Mouse (Mus musculus) liver, embryonic 14.5 days (tissue): Measurements from ENCODE around the gene Lyrm1. TPM values are rescaled to one million over a fixed set of nuclear protein-coding genes. Genes with fewer than 3 reads are reported as not detected.

Experiments
- ATAC-seq: fragments of 200-750 bp; cut with Nextera tagmentation; 2 replicates; pipeline ENCODE4 v1.8.0; 2017; ENCODE audit warnings: moderate number of reproducible peaks, mild to moderate bottlenecking, moderate library complexity; ENCODE audit not compliant: insufficient read depth
- DNase-seq, 3 experiments: peaks; one replicate each; pipeline ENCODE4 v3.0.0-alpha.2; 2012 to 2013; ENCODE audit warnings: low read depth in 3 of 3, low spot score in 3 of 3
- H3K27ac ChIP-seq: fragments of 300-500 bp; sonication (generic); 2 replicates; pipeline ENCODE4 v1.5.1; 2014; ENCODE audit warnings: moderate library complexity, mild to moderate bottlenecking, control low read depth, inconsistent platforms
- H3K27me3 ChIP-seq: fragments of 300-500 bp; sonication (generic); 2 replicates; pipeline ENCODE4 v1.6.1; 2014; ENCODE audit warnings: mild to moderate bottlenecking, low read length, moderate library complexity; ENCODE audit not compliant: control insufficient read depth, insufficient read depth
- H3K36me3 ChIP-seq: fragments of 300-500 bp; sonication (generic); replicated peaks from 2 replicates; pipeline ENCODE4 v1.6.1; 2014; ENCODE audit warnings: low read depth; ENCODE audit not compliant: control insufficient read depth, insufficient read depth
- H3K4me1 ChIP-seq, 2 experiments: fragments of 200-500 bp in 1 of 2; fragments of 300-500 bp in 1 of 2; sonication (generic) in 1 of 2; replicated peaks; 2 replicates each; pipeline ENCODE4 v1.6.1; 2012 to 2014; ENCODE audit warnings: antibody characterized with exemption in 1 of 2, inconsistent platforms in 1 of 2, low read length in 1 of 2; ENCODE audit not compliant: control insufficient read depth in 2 of 2, insufficient read depth in 2 of 2
- H3K4me2 ChIP-seq: fragments of 300-500 bp; sonication (generic); 2 replicates; pipeline ENCODE4 v1.6.1; 2014; ENCODE audit warnings: low read depth, mild to moderate bottlenecking, control low read depth, moderate library complexity
- H3K4me3 ChIP-seq, 2 experiments: fragments of 200-500 bp in 1 of 2; fragments of 300-500 bp in 1 of 2; sonication (generic) in 1 of 2; 2 replicates each; pipeline ENCODE4 v1.5.1; 2012 to 2014; ENCODE audit warnings: low read depth in 2 of 2, low read length in 2 of 2, mild to moderate bottlenecking in 2 of 2, control low read depth in 1 of 2, inconsistent platforms in 1 of 2, moderate library complexity in 1 of 2; ENCODE audit not compliant: insufficient read depth in 1 of 2
- H3K9ac ChIP-seq: fragments of 300-500 bp; sonication (generic); replicated peaks from 2 replicates; pipeline ENCODE4 v1.6.1; 2014; ENCODE audit warnings: mild to moderate bottlenecking, control low read depth, moderate library complexity
- H3K9me3 ChIP-seq: fragments of 300-500 bp; sonication (generic); 2 replicates; pipeline ENCODE4 v1.6.1; 2016; ENCODE audit warnings: low read length, mixed read lengths; ENCODE audit not compliant: control insufficient read depth
- CTCF ChIP-seq: IDR thresholded peaks from 2 replicates; pipeline ENCODE4 v1.5.1; 2016; ENCODE audit warnings: antibody characterized with exemption, low read depth, control low read depth
- EP300 ChIP-seq: IDR thresholded peaks from 2 replicates; pipeline ENCODE4 v1.6.1; 2016; ENCODE audit warnings: antibody characterized with exemption, low read depth
- WGBS: fragments of 180-500 bp; shearing (Covaris S2); extraction: QIAGEN DNeasy Blood & Tissue Kit; methylation state at CpG from one replicate; pipeline ENCODE4 v1.1.7; 2014; ENCODE audit not compliant: insufficient replicate concordance; 5-methylcytosine and 5-hydroxymethylcytosine counted together
- polyA plus RNA-seq, 2 experiments: library from polyadenylated mRNA; depleted of rRNA in 1 of 2; stranded (reverse) in 1 of 2; unstranded in 1 of 2; fragments of >200 nt; fragmentation: Nextera tagmentation in 1 of 2; extraction: Ambion mirVana in 1 of 2; gene quantifications; 2 replicates each; pipeline versions ENCODE4 v1.2.1 to v1.2.3; 2012 to 2014

Gene Lyrm1
- polyA plus RNA-seq, 2 experiments: 1.4 to 3.2 TPM

GRCm38 (mm10) chr7:119959491-119959890 lies 63.8 kb downstream of the Lyrm1 start:
- Histone ChIP-seq H3K36me3 (no peaks in the 10 kb centered on the region), H3K4me2 (no peak overlapping the region), H3K9ac (no peak overlapping the region), H3K27me3 (no peaks in the 10 kb centered on the region), H3K9me3 (no peaks in the 10 kb centered on the region), H3K27ac (no peak overlapping the region), H3K4me3 (no peak overlapping the region), H3K4me1 (no peaks in the 10 kb centered on the region)
- WGBS: 67% methylated on average over 4 of the region's 4 CpGs
- DNase-seq (no peak), ATAC-seq (no peak)
- no peak for TF ChIP-seq EP300
- TF ChIP-seq CTCF: no peak

GRCm38 (mm10) chr7:119960006-119960405 lies 64.3 kb downstream of the Lyrm1 start:
- WGBS: 53% methylated on average over 6 of the region's 6 CpGs
- H3K9ac ChIP-seq: no peak overlapping the region
- H3K27ac ChIP-seq: no peak overlapping the region
- no peaks in the 10 kb centered on the region for H3K9me3 ChIP-seq
- ATAC-seq: no peak
- H3K4me2 ChIP-seq: no peak overlapping the region
- no peak overlapping the region for H3K4me3 ChIP-seq
- no peaks in the 10 kb centered on the region for H3K36me3 ChIP-seq
- no peaks in the 10 kb centered on the region for H3K27me3 ChIP-seq
- DNase-seq: no peak
- no peak for TF ChIP-seq CTCF
- TF ChIP-seq EP300: no peak
- no peaks in the 10 kb centered on the region for H3K4me1 ChIP-seq

- ATAC-seq (no peak), DNase-seq (no peak)
- no peak overlapping the region for H3K27ac ChIP-seq
- WGBS: 62% methylated on average over 6 of the region's 6 CpGs
- no peaks in the 10 kb centered on the region for H3K36me3 ChIP-seq
- no peaks in the 10 kb centered on the region for H3K9me3 ChIP-seq
- no peak overlapping the region for H3K4me2 ChIP-seq
- no peak overlapping the region for H3K9ac ChIP-seq
- no peaks in the 10 kb centered on the region for H3K4me1 ChIP-seq
- no peak for TF ChIP-seq CTCF
- TF ChIP-seq EP300: no peak
- H3K27me3 ChIP-seq: no peaks in the 10 kb centered on the region
- no peak overlapping the region for H3K4me3 ChIP-seq
Observed at GRCm38 (mm10) chr7:119960546-119960945, 64.9 kb downstream of the Lyrm1 start.

GRCm38 (mm10) chr7:119961107-119961506 lies 65.4 kb downstream of the Lyrm1 start:
- DNase-seq: no peak

GRCm38 (mm10) chr7:119965205-119965604 lies 69.5 kb downstream of the Lyrm1 start:
- WGBS: 69% methylated on average over 4 of the region's 4 CpGs
- DNase-seq: no peak
- no peak for TF ChIP-seq EP300

More at GRCm38 (mm10) chr7:119961107-119961506, 65.4 kb downstream of the Lyrm1 start:
- no peak overlapping the region for H3K4me3 ChIP-seq
- no peaks in the 10 kb centered on the region for H3K36me3 ChIP-seq
- no peaks in the 10 kb centered on the region for H3K9me3 ChIP-seq
- TF ChIP-seq EP300: no peak
- no peak for TF ChIP-seq CTCF
- WGBS: 43% methylated on average over 2 of the region's 2 CpGs
- H3K4me1 ChIP-seq: no peaks in the 10 kb centered on the region
- no peak for ATAC-seq
- H3K27me3 ChIP-seq: no peaks in the 10 kb centered on the region
- H3K9ac ChIP-seq: no peak overlapping the region
- no peak overlapping the region for H3K27ac ChIP-seq
- no peak overlapping the region for H3K4me2 ChIP-seq

More at GRCm38 (mm10) chr7:119965205-119965604, 69.5 kb downstream of the Lyrm1 start:
- Histone ChIP-seq H3K9me3 (no peaks in the 10 kb centered on the region), H3K4me2 (no peak overlapping the region), H3K9ac (no peak overlapping the region), H3K36me3 (no peaks in the 10 kb centered on the region), H3K4me3 (no peak overlapping the region), H3K4me1 (no peaks in the 10 kb centered on the region), H3K27me3 (no peaks in the 10 kb centered on the region), H3K27ac (no peak overlapping the region)
- ATAC-seq: no peak
